Mouse (Mus musculus) megakaryocyte, embryonic 14.5 days (primary cell): ENCODE measurements around the gene Grtp1.

Experiments
- FLI1 ChIP-seq: IDR thresholded peaks from 2 replicates; pipeline ENCODE4 v1.6.1; 2012; ENCODE audit warnings: low read length, inconsistent platforms, mixed read lengths
- GATA1 ChIP-seq: IDR thresholded peaks from 3 replicates; pipeline ENCODE4 v1.6.1; 2012; ENCODE audit warnings: mixed read lengths, low read length, inconsistent platforms, borderline replicate concordance

- no peak for TF ChIP-seq FLI1
- TF ChIP-seq GATA1, result no peak
Measured at GRCm38 (mm10) chr8:13139641-13140182, 60.7 kb downstream of the Grtp1 start.
